Mouse (Mus musculus) brain, embryonic 14.5 days (tissue): Measurements from ENCODE around the gene Pyroxd2.

ENCODE experiments used
- CTCF ChIP-seq: fragments of 200-500 bp; IDR thresholded peaks from 2 replicates; pipeline ENCODE4 v1.5.1; 2012; ENCODE audit warnings: inconsistent platforms, mild to moderate bottlenecking, moderate library complexity, borderline replicate concordance; ENCODE audit not compliant: insufficient read depth, insufficient read length; ENCODE audit errors: extremely low read depth
- POLR2A ChIP-seq: fragments of 200-500 bp; IDR thresholded peaks from 2 replicates; pipeline ENCODE4 v1.6.1; 2012; ENCODE audit warnings: mild to moderate bottlenecking, inconsistent platforms, borderline replicate concordance; ENCODE audit not compliant: poor library complexity, insufficient read depth, insufficient read length, severe bottlenecking; ENCODE audit errors: extremely low read depth

GRCm38 (mm10) chr19:42725973-42726350 lies 26.6 kb downstream of the Pyroxd2 start:
- TF ChIP-seq POLR2A, result no peak
- TF ChIP-seq CTCF, result no peak
